Mouse (Mus musculus): ENCODE data around the gene Acoxl.

DNA sequence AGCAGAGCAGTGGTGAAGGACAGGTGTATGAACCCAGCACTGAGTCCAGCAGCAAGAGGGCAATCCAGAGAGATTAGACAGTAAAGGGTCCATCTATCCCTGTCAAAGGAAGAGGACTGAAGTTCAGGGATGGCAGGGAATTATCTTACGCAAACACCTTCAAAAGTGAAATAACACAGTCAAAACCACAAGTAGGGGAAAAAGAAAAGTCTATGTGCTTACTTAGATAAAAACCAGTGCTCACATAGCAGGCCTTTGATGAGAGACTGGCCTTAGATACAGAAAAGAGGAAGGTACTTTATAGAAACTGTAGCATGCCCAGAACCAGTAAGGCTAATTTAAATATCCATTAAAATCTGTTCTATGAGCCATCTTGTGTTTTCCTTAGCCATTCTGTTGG lies 246.8 kb downstream of the Acoxl start:
- TF ChIP-seq POLR2A (IDR thresholded peaks at IDR 0.05; ENCODE audit: insufficient read depth, low read depth, low read length) (no peak), CTCF (IDR thresholded peaks at IDR 0.05; ENCODE audit: insufficient read depth, low read depth, low read length) (no peak)

Measured in olfactory bulb, adult 2 months (tissue).